In genomic region chr10:120201961-120202402, GRCm38 (mm10) we compare ENCODE assay signal across 8 mouse cellular contexts. TPM values are rescaled to one million over a fixed set of nuclear protein-coding genes. Genes with fewer than 3 reads are reported as not detected.
DNase-seq lines count a peak whose midpoint lies in the region; ATAC-seq and TF ChIP-seq lines count a peak whose summit lies in the region.

TSS of gene Irak3 (minus strand) at chr10:120202130.

- 4% methylated on average over 13 of the region's 13 CpGs for WGBS in midbrain, embryonic 10.5 days

- TF ChIP-seq POLR2A in cortical plate, adult 2 months (IDR thresholded peaks at IDR 0.05; ENCODE audit: extremely low read depth, insufficient read depth, low read length), result no peak

- intact Hi-C loops in gastrocnemius, postnatal 14 days (cut with DNase I; ENCODE audit: low total_unique reads), result no loop called here
- intact Hi-C loops in left cerebral cortex, postnatal 36 days (cut with DNase I), result loop anchor here (10.0 kb wide), 1 partner anchor 397 kb away; no protein-coding TSS in a partner anchor

- peak; percentile 75 to 94 for DNase-seq in adrenal gland, adult (ENCODE audit: inconsistent age in 2 of 2, low spot score in 1 of 2)
- peak; percentile 85 for DNase-seq in gastrocnemius, postnatal 14 days
- DNase-seq in left cerebral cortex, postnatal 36 days (ENCODE audit: low spot score in 2 of 2), result peak; percentile 60 to 69
- DNase-seq in midbrain, embryonic 10.5 days (ENCODE audit: low spot score), result peak; percentile 83
- DNase-seq in right cerebral cortex, postnatal 4 days, result peak; percentile 93
- DNase-seq in yolk sac, embryonic 10.5 days (ENCODE audit: low spot score), result peak; percentile 57

- H3K27ac ChIP-seq in cortical plate, adult 2 months (ENCODE audit: insufficient read depth, low read length), result no peak within 1 kb of the TSS
- H3K27ac ChIP-seq in midbrain, embryonic 10.5 days (replicated peaks), result peak within 1 kb of the TSS; percentile 34

- peaks cover 47% of the 10 kb centered on the region for H3K27me3 ChIP-seq in midbrain, embryonic 10.5 days (ENCODE audit: low read depth, poor library complexity, severe bottlenecking)

- TF ChIP-seq CTCF in cortical plate, adult 2 months (IDR thresholded peaks at IDR 0.05; ENCODE audit: extremely low read depth, insufficient read depth, low read length), result peak; percentile 90

- H3K4me3 ChIP-seq in cortical plate, adult 2 months (ENCODE audit: insufficient read depth, low read length), result peak within 1 kb of the TSS; percentile 18
- H3K4me3 ChIP-seq in midbrain, embryonic 10.5 days, result peak within 1 kb of the TSS; percentile 60

- H3K4me1 ChIP-seq in cortical plate, adult 2 months (ENCODE audit: control insufficient read depth, insufficient read depth, low read length), result no peaks in the 10 kb centered on the region
- peaks cover 10% of the 10 kb centered on the region for H3K4me1 ChIP-seq in midbrain, embryonic 10.5 days

- H3K9me3 ChIP-seq in midbrain, embryonic 10.5 days (replicated peaks), result no peaks in the 10 kb centered on the region

- no peaks in the 10 kb centered on the region for H3K36me3 ChIP-seq in midbrain, embryonic 10.5 days

- peak; percentile 79 for ATAC-seq in inflammation-experienced regulatory T-cells, adult 6 months

RNA-seq across cellular contexts. Expression of gene Irak3, which starts in this region (rescaled TPM):
- polyA plus RNA-seq in cortical plate, adult 2 months (2012; rRNA removed), result 0.74 and 0.90 TPM in 2 replicates
- 1 to 10 TPM; 2.4 to 2.9 TPM for total RNA-seq in gastrocnemius, postnatal 14 days (2021)
- 1 to 10 TPM in 1 of 3 experiments, under 1 TPM in 2; 0.54 to 2.1 (median 0.65) TPM for polyA plus RNA-seq in inflammation-experienced regulatory T-cells, adult 6 months (2017; shearing (Covaris generic))
- total RNA-seq in left cerebral cortex, postnatal 36 days (2021), result under 1 TPM; 0.41 to 0.42 TPM
- polyA plus RNA-seq in midbrain, embryonic 10.5 days (2016; fragmentation: Nextera tagmentation; extraction: Ambion mirVana), result 0.44 and 0.73 TPM in 2 replicates

Comparison
In these comparisons a context has a peak if more than half of its experiments do, and no peak if none do; other contexts are left out.
1. Peak in DNase-seq in left cerebral cortex, postnatal 36 days; RNA of the gene not detected or under 1 TPM.
2. Peak in DNase-seq, H3K4me3 ChIP-seq and H3K27ac ChIP-seq in midbrain, embryonic 10.5 days; RNA of the gene not detected or under 1 TPM.